Mouse (Mus musculus) lung, postnatal 14 days (tissue): ENCODE measurements around the gene Hivep3.

Source experiments
- DNase-seq: peaks from one replicate; pipeline ENCODE4 v3.0.0; 2021

The Hivep3 gene

DNA sequence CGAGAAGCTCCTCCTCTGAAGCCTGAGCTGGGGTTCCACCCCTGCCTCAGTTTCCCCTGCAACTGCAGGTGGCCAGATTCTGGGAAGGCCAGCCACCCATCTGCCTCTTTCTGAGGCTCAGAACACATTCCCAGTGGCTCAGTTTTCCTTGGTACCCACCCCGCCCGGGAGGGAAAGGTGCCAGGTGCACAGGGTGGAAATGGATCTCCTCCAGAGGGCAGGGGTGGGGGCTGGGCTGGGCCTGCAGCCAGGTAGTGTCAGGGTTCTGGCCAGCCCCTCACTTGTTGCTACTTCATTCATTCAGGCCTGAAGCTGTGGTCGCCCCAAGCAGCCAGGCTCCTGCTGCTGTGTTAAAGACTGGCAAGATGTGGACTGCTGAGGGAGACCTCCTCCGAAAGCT, 430.7 kb downstream of the Hivep3 start:
- no peak for DNase-seq

DNA sequence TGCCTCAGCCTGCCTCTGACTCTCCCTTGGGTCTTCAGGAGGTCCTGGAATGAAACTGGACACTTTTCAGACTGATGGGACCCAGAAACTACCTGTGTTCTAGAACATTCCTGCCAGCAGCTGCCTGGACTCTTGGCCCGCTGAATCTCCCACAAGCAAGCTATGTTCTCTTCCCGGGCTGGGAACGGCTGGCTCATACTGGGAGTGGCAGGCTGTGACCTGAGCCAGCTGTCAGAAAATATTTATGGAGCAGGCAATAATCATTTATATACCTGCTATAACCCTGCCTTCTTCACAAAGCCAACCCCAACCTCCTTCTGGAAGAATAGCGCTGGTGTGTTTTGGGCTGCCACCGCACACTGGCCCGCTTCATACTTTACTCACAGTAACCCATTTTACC, 434.2 kb downstream of the Hivep3 start:
- DNase-seq: no peak

DNA sequence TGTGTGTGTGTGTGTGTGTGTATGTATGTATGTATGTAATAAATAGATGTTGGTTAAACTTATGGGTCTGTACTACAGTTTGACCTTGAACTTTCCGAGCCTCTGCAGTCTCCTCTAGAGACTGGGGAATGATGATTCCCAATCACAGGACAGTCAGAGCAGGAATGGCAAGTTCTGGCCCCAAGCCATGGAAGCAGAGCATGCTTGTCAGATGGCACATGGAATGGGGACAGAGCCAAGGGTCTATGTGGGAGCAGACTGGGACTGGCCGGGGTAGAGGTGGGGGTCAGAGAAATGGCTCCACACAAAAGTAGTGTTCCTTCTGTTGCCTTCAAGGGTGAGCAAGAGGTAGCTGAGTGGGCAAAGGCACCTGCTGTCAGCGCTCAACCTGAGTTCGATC, 434.8 kb downstream of the Hivep3 start:
- no peak for DNase-seq

DNA sequence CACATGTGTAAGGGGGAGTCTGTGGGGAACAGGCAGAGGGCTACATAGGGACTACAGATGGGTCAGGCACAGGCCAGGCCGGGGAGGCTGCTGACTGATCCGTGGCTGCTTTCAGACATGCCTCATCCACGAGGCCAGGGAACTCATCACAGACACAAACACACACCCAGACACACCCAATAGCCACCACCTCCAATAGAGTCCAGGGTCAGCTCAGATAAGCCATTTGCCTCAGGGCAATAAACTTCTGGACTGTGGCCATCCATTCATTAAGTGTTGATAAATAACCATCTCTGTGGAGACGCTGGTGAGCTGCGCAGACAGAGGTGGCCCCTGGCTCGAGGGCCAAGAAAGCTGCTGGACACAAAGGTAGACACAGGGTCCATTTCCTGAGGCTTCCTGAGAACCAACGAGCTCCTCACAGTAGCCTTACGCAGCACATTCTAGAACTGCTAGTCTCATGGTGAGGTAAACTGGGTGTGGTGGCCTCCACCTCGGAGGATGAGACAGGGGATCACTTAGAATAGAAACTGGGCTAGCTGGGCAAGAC, 436.9 kb downstream of the Hivep3 start:
- no peak for DNase-seq

DNA sequence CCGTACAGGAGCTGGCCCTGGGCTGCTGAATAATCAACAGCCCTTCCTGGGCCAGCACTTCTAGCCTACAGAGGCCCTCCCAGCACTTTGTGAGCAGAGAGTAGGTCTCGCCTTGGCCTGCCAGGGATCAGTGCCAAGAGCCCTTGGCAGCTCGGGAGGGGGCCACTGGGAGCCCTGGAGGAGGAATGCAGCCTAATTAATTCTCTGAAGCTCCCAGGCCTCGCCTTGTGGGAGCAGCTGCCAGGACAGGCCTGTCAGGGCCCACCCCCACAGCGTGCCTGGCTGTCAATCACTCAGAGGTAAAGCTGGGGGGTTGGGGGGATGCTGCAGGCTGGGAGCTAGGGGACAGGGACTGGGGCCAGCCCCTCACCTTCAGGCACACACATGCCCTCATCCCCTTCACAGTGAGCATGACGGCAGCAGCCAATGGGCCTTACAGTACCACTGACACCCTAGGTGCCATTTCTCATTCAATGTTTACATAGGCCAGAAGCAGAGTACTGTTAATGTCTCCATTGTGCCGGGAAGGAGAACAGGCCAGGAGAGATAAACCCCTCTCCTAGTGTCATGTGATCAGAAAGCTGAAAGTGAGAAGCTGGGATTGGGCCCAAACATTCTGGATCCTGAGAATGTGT, 438.6 kb downstream of the Hivep3 start:
- DNase-seq: no peak

DNA sequence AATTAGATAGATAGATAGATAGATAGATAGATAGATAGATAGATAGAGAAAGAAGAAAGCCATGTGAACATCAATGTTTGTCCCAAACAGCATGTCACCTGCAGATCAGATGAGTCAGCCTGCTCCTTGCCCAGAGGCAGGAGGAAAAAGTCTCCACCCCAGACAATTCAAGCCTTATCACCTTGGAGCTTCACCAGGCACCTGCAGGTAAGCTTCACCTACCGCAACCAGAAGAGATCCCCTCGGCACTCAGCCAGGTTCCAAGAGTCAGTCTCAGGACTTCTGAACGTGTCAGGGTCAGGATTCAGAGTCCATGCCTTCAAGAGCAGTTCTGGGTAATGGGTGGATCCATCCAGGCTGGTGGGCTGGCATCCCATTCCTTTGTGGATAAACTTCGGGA, 445.5 kb downstream of the Hivep3 start:
- DNase-seq: no peak

DNA sequence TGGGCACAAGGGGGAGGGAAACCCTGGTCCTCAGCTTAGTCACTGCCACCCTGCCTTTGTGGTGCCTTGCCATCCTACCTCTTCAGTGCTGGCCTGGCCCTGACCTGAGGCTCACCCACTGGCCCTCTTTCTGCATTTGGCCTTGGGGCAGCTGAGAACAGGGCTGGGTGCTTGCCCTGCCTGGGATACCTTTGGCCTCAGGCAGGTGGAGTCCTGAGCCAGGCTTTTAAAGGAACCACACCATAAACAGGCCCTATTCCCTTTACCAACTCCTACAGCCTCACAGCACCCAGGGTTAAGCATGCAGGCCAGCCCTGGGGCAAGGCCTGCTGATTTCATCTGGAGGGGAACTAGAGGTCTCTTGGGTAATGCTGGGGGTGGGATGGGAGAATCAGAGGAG, 447.0 kb downstream of the Hivep3 start:
- no peak for DNase-seq

DNA sequence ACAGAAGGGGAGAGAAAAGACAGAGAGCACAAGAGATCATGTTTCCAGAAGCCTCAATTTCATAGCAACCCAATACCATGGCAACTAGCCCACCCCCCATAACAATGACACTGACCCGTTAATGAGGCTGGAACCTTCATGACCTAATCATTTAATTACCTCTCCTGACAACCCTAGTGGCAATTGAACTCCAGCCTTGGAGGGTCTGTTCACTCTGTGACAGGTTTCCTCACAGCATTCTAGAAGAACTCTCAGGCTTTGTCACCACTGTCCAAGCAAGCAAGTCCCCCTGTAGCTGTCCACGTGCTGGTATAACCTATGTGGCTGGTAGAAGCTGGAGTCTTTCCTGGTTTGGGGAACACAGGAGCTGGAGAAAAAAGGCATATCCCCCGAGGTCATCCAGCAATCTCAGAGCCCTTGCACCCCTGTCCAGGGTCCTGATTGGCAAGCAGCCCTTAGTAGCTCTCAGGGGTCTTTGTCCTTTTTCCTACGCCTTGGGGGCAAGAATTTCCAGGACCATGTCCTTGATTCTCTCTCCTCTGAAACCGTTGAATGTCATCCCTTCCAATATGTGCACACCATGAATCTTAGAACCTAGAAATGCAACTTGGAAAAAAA, 450.9 kb downstream of the Hivep3 start:
- DNase-seq: no peak

DNA sequence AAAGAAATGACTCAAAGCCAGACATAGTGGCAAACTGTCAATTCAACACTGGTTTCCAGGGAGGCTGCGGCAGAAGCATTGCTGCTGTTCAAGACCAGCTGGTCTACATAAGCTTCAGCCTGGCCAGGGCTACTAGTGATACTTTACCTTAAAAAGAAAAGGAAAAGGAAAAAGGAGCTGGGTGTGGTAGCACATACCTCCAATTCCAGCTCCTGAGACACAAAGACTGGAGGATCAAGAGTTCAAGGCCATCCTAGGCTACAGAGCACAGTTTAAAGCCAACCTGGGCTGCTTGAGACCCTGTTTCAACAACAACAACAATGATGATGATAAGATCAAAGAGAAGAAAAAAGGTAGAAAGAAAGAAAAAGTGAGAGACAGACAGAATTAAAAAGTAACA, 452.9 kb downstream of the Hivep3 start:
- DNase-seq: no peak

DNA sequence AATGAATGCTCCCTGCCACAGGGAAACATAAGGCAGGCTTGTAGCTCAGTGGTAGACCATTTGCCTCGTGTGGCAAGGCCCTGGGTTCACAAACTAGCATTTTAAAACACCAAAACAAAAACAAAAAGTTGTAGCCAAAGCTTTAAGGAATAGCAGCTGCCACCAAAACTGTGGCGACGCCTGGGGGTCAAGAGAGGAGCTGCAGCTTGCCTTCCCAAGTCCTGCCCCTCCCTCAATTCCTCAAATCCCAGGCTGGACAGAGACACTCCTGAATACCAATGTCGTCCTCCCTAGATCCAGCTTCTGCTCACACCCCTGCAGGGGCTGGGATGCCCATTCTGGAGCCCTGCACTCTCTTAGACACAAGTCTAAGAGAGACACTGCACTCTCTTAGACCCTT, 453.4 kb downstream of the Hivep3 start:
- peak; percentile 29 for DNase-seq
